Mouse (Mus musculus): ENCODE data around the gene Inpp1. TPM values are rescaled to one million over a fixed set of nuclear protein-coding genes. Genes with fewer than 3 reads are reported as not detected.
"Not testable (repeated sequence)": the region's sequence is repeated elsewhere in the genome, so short reads cannot be mapped to it uniquely, and the experiment has no call there.

Gene Inpp1
- 21.0 and 21.9 TPM in 2 replicates for polyA plus RNA-seq (2016; fragmentation: Nextera tagmentation; extraction: Ambion mirVana)

DNA sequence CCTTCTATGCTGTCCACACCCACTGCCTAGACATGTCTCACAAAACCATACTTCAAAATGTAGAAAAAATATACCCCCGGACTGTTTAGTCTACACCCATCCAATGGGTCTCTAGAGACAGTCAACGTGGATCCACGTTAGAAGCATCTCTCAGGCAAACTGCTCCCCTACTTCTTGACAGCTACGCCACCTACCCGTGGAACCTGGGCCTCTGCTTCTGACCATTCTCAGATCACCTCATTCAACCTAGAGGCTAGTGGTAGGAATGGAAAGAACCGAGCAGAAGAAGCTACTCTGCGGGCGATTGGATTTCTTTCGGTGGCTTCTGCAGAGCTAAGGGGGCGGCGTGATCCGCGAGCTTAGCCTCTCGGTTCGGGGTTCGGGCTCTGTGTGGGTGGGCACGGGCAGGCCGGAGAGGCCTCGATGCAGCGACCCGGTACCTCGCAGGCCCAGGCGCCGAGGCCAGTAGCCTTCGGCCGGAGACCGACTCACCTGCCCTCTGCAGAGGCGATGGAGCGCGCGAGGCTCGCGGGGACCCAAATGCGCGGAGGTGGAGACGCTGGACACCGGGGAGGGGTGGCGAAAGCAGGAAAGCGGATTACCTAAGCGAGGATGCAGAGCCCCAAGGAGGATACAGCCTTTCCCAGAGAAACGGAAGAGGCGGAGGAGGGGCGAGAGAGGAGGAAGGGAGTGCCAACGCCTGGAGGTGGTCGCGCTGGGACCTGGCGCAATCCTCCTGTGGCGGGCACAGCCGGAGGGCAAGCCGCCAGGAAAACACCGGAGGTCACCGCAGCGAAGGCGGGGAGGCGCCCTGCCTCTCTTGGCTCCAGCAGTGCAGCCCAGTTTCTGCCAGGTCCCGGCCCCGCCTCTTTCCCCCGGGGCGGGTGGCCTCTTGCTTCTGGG is at the start of gene Inpp1:
Inpp1 (minus strand) TSS at position 779 of the 903 bp plus-strand sequence.
- H3K4me3 ChIP-seq (replicated peaks), result peak within 1 kb of the TSS; percentile 75
- peaks cover 6% of the 10 kb centered on the region; the same call in 1 of the 2 replicates for H3K36me3 ChIP-seq
- peak within 1 kb of the TSS; percentile 85 for H3K27ac ChIP-seq
- H3K9ac ChIP-seq (replicated peaks), result peak within 1 kb of the TSS; percentile 85
- peak; percentile 86 for ATAC-seq (ENCODE audit: insufficient number of reproducible peaks, insufficient read depth, low FRiP score, low TSS enrichment, low read depth)
- peaks cover 18% of the 10 kb centered on the region for H3K4me1 ChIP-seq (replicated peaks)
- H3K4me2 ChIP-seq, result peak within 1 kb of the TSS; percentile 74
- H3K9me3 ChIP-seq, result no peaks in the 10 kb centered on the region
- no peaks in the 10 kb centered on the region for H3K27me3 ChIP-seq
- under 1% methylated on average over 59 of the region's 59 CpGs for WGBS

DNA sequence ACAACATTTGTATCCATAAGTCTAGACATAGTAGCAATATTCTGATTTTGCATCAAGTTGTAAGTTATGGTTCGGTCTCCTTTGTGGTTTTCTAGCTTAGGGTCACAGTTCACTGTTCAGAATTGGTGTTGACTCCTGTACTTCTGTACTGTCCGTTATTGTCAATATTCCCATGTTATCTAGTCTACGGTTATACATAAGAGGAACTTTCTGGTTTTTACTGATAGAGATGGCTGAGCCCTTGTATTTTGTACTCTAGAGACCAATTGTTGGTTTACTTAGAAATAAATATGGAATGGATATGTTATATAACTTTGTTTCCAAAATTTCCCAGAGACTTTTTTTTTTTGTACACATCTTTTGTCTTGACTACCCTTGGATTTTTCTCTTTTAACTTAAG is 48.5 kb upstream of the Inpp1 start:
- Histone ChIP-seq H3K27me3 (no peaks in the 10 kb centered on the region), H3K9ac (replicated peaks) (no peak overlapping the region), H3K4me1 (replicated peaks) (no peaks in the 10 kb centered on the region), H3K36me3 (no peaks in the 10 kb centered on the region; the same call in 1 of the 2 replicates), H3K27ac (no peak overlapping the region), H3K4me3 (replicated peaks) (no peak overlapping the region), H3K9me3 (no peaks in the 10 kb centered on the region), H3K4me2 (no peak overlapping the region)
- ATAC-seq (ENCODE audit: insufficient number of reproducible peaks, insufficient read depth, low FRiP score, low TSS enrichment, low read depth), result no peak
- WGBS, result 97% methylated on average over 3 of the region's 3 CpGs

DNA sequence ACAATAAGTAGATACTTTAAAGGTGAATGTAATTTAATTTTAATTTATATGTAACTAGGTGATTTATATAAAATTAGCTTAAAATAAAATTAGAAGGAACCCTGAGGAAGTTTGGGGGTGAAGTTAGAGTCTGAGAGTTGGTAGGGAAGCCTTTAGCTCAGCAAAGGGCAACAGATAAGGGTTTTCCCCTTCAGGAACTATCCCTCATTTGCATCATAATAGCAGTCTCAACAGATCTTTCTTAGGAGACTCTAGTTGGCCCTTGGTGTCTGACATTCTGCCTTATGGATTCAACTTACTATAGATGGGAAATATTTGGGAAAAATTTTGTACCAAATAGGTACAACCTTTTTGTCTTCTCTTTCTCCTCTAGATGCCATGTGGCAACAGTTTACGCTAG is 46.7 kb upstream of the Inpp1 start:
- Histone ChIP-seq H3K4me3 (replicated peaks) (no peak overlapping the region), H3K36me3 (peaks cover 7% of the 10 kb centered on the region; the same call in 1 of the 2 replicates), H3K9ac (replicated peaks) (no peak overlapping the region), H3K4me1 (replicated peaks) (no peaks in the 10 kb centered on the region), H3K27me3 (no peaks in the 10 kb centered on the region), H3K9me3 (no peaks in the 10 kb centered on the region), H3K27ac (no peak overlapping the region), H3K4me2 (no peak overlapping the region)
- no peak for ATAC-seq (ENCODE audit: insufficient number of reproducible peaks, insufficient read depth, low FRiP score, low TSS enrichment, low read depth)
- WGBS, result 94% methylated on average over 1 of the region's 1 CpGs

DNA sequence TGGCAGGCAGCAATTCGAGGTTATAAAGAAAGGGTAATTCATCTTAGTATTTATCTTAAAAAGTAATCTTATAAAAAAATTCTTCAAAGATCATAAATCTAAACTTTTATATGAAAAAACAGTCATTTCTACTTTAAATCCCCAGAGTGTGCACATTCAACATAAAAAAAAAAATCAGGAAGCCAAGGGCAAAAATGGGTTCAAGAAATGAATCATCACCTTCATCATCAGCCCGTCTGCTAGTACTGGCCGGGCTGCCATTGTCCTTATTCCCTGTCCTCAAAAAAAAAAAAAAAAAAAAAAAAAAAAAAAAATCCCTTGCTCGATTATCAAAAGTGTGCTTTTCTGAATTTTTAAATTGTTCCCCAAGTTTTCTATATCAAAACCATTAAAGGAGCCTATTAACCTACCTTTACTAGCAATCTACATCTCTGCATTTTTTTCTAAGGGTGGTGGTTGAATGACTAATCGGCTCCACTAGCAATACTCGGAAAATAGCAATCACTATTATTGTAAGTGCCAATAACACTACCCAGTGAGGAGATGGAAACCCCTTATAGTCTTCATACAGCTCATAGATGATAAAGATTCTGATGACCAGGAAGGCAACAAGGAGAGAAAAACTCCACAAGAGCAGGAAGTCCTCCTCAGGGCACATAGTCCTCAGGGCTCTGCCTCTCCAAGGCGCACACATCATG is 38.6 kb upstream of the Inpp1 start:
- Histone ChIP-seq H3K9ac (replicated peaks) (no peak overlapping the region), H3K27me3 (no peaks in the 10 kb centered on the region), H3K4me3 (replicated peaks) (no peak overlapping the region), H3K36me3 (peaks cover 7% of the 10 kb centered on the region; the same call in 1 of the 2 replicates), H3K4me1 (replicated peaks) (no peaks in the 10 kb centered on the region), H3K4me2 (no peak overlapping the region), H3K9me3 (no peaks in the 10 kb centered on the region), H3K27ac (no peak overlapping the region)
- 84% methylated on average over 7 of the region's 7 CpGs for WGBS
- ATAC-seq (ENCODE audit: insufficient number of reproducible peaks, insufficient read depth, low FRiP score, low TSS enrichment, low read depth), result no peak

DNA sequence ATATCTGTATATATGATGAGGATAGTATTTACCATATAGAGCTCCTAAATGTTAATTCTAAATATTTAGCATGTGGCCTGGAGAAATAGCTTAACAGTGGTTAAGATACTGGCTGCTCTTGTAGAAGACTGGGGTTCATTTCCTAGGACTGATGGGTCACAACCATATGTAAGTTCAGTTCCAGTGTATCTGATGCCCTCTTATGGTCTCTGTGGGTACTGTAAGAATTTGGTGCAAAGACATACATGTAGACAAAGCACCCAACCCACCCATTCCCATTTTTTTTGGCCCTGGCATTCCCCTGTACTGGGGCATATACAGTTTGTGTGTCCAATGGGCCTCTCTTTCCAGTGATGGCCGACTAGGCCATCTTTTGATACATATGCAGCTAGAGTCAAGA is 36.5 kb upstream of the Inpp1 start:
- H3K9me3 ChIP-seq; H3K36me3 ChIP-seq; H3K27me3 ChIP-seq; H3K9ac ChIP-seq (replicated peaks); H3K27ac ChIP-seq; H3K4me1 ChIP-seq (replicated peaks); H3K4me3 ChIP-seq (replicated peaks); ATAC-seq (ENCODE audit: insufficient number of reproducible peaks, insufficient read depth, low FRiP score, low TSS enrichment, low read depth); H3K4me2 ChIP-seq: not testable (repeated sequence)
- 75% methylated on average over 1 of the region's 1 CpGs for WGBS

DNA sequence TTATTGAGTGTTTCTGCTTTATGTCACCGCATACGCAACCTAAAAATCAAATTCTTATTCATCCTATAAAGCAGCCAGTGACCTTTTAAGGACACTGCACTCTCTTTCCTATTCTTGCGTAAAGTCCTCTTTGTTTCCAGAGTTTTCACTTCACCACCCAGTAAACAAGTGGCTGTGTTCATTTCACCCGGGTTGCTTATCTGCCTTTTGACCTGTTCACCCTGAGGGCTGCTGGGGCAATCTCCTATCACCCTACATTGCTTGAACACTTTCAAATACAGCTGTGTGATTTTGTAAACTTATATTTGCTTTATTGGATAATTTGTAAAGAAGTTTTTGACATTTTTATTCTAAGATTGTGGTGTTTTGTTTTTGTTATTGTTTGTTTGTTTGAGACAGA is 31.9 kb upstream of the Inpp1 start:
- no peaks in the 10 kb centered on the region for H3K36me3 ChIP-seq
- no peaks in the 10 kb centered on the region for H3K9me3 ChIP-seq
- peaks cover 7% of the 10 kb centered on the region; the same call in 1 of the 2 replicates for H3K4me1 ChIP-seq (replicated peaks)
- no peak overlapping the region for H3K4me2 ChIP-seq
- no peak overlapping the region for H3K4me3 ChIP-seq (replicated peaks)
- ATAC-seq (ENCODE audit: insufficient number of reproducible peaks, insufficient read depth, low FRiP score, low TSS enrichment, low read depth), result no peak
- no peak overlapping the region for H3K27ac ChIP-seq
- 85% methylated on average over 4 of the region's 4 CpGs for WGBS
- H3K9ac ChIP-seq (replicated peaks), result no peak overlapping the region
- H3K27me3 ChIP-seq, result no peaks in the 10 kb centered on the region

DNA sequence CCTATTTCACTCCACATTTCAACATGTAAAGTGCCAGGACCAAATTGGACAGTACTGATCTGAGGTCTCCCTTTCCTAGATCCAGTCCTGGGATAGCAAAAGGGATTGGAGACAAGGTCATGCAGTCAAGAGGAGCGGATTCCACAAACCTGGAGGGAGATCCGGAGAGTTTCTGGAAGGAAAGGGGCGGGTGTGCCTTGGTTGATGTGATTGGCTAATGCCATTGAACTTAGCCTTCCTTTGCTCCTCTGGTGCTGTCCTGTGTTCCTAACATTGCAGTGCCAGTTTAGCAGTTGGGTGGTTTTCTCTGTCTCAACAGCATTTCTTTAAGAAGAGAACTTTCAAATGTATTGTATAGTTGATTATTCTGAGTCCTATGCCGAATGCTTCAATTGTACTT is 29.1 kb upstream of the Inpp1 start:
- H3K27me3 ChIP-seq, result no peaks in the 10 kb centered on the region
- 84% methylated on average over 4 of the region's 4 CpGs for WGBS
- H3K9me3 ChIP-seq, result no peaks in the 10 kb centered on the region
- no peaks in the 10 kb centered on the region for H3K36me3 ChIP-seq
- no peak for ATAC-seq (ENCODE audit: insufficient number of reproducible peaks, insufficient read depth, low FRiP score, low TSS enrichment, low read depth)
- no peak overlapping the region for H3K4me3 ChIP-seq (replicated peaks)
- H3K4me2 ChIP-seq, result no peak overlapping the region
- H3K9ac ChIP-seq (replicated peaks), result no peak overlapping the region
- H3K4me1 ChIP-seq (replicated peaks), result peaks cover 7% of the 10 kb centered on the region; the same call in 1 of the 2 replicates
- no peak overlapping the region for H3K27ac ChIP-seq

DNA sequence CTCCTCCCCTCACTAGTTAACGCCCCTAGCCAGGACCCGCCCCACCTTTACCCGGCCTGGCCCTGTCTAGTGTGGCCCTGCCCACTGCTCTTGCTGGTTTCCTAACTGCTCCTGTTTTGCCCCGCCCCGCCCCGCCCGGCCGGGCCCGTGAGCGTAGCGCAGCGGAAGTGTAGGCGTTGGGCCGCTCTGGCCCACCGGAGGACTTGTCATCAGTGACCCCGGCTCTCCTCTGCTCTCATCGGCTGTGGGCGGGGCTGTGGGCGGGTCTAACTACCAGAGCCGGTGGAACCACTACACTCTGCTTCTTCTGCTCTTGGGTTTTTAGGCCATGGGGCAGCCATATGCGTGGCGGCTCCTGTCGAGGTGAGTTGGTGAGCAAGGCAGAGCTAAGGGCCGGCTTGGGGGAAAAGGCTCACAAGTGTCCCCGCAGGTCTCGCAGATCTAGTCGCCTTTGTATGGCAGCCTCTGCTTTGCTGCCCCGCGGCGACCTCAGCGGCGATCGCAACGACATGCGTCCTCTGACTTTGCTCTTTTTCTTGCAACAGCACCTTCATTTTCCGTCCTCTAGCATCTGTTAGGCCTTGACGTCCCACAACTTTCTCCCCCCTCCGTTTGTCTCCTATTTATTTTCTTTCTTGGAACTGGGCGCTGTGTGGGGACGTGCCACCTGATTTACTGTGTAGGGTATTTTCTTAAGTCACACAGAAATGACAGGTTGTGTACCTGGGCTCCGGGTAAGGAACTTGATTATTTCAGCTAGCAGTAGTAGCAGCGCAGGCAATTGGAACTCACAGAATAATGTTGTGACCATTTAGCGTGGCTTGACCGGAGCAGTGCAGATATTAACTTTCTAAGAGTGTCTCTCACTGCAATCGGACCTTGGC is 27.5 kb upstream of the Inpp1 start, which contains the start of gene Hibch:
Hibch (plus strand) TSS at position 148 of the 884 bp plus-strand sequence.
- Histone ChIP-seq H3K27ac (peak within 1 kb of the TSS; percentile 76), H3K9me3 (no peaks in the 10 kb centered on the region), H3K4me3 (replicated peaks) (peak within 1 kb of the TSS; percentile 56), H3K27me3 (no peaks in the 10 kb centered on the region), H3K9ac (replicated peaks) (peak within 1 kb of the TSS; percentile 60), H3K4me1 (replicated peaks) (peaks cover 7% of the 10 kb centered on the region; the same call in 1 of the 2 replicates), H3K4me2 (peak within 1 kb of the TSS; percentile 71), H3K36me3 (no peaks in the 10 kb centered on the region)
- ATAC-seq (ENCODE audit: insufficient number of reproducible peaks, insufficient read depth, low FRiP score, low TSS enrichment, low read depth), result peak; percentile 100
- 3% methylated on average over 45 of the region's 45 CpGs for WGBS

DNA sequence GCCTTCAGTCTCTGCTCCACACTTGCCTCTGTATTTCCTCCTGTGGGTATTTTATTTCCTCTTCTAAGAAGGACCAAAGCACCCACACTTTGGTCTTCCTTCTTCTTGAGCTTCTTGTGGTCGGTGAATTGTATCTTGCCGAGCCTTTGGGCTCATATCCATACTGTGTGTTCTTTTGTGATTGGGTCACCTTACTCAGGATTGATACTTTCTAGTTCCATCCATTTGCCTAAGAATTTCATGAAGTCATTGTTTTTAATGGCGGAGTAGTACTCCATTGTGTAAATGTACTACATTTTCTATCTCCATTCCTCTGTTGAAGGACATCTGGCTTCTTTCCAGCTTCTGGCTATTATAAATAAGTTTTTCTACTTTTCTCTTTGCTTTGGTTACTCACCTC is 26.9 kb upstream of the Inpp1 start:
- Histone ChIP-seq H3K9ac (replicated peaks) (no peak overlapping the region), H3K27ac (no peak overlapping the region), H3K4me3 (replicated peaks) (peak overlapping the region; percentile 56), H3K4me2 (peak overlapping the region; percentile 71), H3K27me3 (no peaks in the 10 kb centered on the region), H3K4me1 (replicated peaks) (peaks cover 7% of the 10 kb centered on the region; the same call in 1 of the 2 replicates), H3K9me3 (no peaks in the 10 kb centered on the region), H3K36me3 (no peaks in the 10 kb centered on the region)
- peak; percentile 26 for ATAC-seq (ENCODE audit: insufficient number of reproducible peaks, insufficient read depth, low FRiP score, low TSS enrichment, low read depth)
- 23% methylated on average over 3 of the region's 3 CpGs for WGBS

DNA sequence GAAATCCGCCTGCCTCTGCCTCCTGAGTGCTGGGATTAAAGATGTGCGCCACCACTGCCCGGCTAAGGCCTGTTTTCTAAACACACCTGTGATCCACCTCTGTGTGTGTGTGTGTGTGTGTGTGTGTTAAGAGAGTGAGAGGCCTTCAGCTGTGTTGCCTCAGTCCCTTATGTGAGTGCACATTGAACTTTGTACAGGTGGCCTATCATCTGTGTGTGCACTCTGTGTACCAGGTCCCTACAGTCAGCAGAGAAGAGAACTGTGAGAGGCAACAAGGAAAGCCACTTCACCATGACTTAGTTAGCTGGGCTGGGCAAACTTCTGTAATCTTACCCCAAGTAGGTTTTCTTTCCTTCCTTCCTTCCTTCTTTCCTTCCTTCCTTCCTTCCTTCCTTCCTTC is 21.6 kb upstream of the Inpp1 start:
- no peaks in the 10 kb centered on the region for H3K27me3 ChIP-seq
- 98% methylated on average over 3 of the region's 3 CpGs for WGBS
- H3K4me1 ChIP-seq (replicated peaks), result no peaks in the 10 kb centered on the region
- no peak overlapping the region for H3K27ac ChIP-seq
- no peaks in the 10 kb centered on the region for H3K9me3 ChIP-seq
- H3K4me2 ChIP-seq, result no peak overlapping the region
- H3K4me3 ChIP-seq (replicated peaks), result no peak overlapping the region
- no peak overlapping the region for H3K9ac ChIP-seq (replicated peaks)
- ATAC-seq (ENCODE audit: insufficient number of reproducible peaks, insufficient read depth, low FRiP score, low TSS enrichment, low read depth), result no peak
- no peaks in the 10 kb centered on the region for H3K36me3 ChIP-seq

Measured in limb, embryonic 12.5 days (tissue).